Mouse (Mus musculus): ENCODE measurements around the gene Senp7. TPM values are rescaled to one million over a fixed set of nuclear protein-coding genes. Genes with fewer than 3 reads are reported as not detected.
"Not testable (repeated sequence)": the region's sequence is repeated elsewhere in the genome, so short reads cannot be mapped to it uniquely, and the experiment has no call there.

Senp7 gene
- total RNA-seq, 2 experiments from 2014 or later: 18.8 to 29.1 TPM

- DNase-seq: no peak
These were observed 18.0 kb downstream of the Senp7 start for GRCm38 (mm10) chr16:56066113-56066512.

GRCm38 (mm10) chr16:56068523-56069070, 20.5 kb downstream of the Senp7 start:
- DNase-seq: no peak

- no peak for DNase-seq
These were observed 23.4 kb downstream of the Senp7 start for GRCm38 (mm10) chr16:56071317-56072232.

- no peak for DNase-seq
These were observed 24.4 kb downstream of the Senp7 start for GRCm38 (mm10) chr16:56072533-56072932.

- DNase-seq: not testable (repeated sequence)
These were observed 25.0 kb downstream of the Senp7 start for GRCm38 (mm10) chr16:56073150-56073549.

GRCm38 (mm10) chr16:56074122-56074521, 26.0 kb downstream of the Senp7 start:
- no peak for DNase-seq

- no peak for DNase-seq
These were observed 26.4 kb downstream of the Senp7 start for GRCm38 (mm10) chr16:56074565-56074964.

- peak; percentile 89 for DNase-seq
These were observed 27.3 kb downstream of the Senp7 start for GRCm38 (mm10) chr16:56075222-56076111.

- peak; percentile 26 for DNase-seq
These were observed 28.2 kb downstream of the Senp7 start for GRCm38 (mm10) chr16:56076121-56076869.

- DNase-seq: no peak
These were observed 31.3 kb downstream of the Senp7 start for GRCm38 (mm10) chr16:56079419-56079818.

GRCm38 (mm10) chr16:56081691-56082090, 33.6 kb downstream of the Senp7 start:
- no peak for DNase-seq

- DNase-seq: no peak
These were observed 38.2 kb downstream of the Senp7 start for GRCm38 (mm10) chr16:56086336-56086735.

- no peak for DNase-seq
These were observed 42.2 kb downstream of the Senp7 start for GRCm38 (mm10) chr16:56090385-56090784.

GRCm38 (mm10) chr16:56096401-56097018, 48.4 kb downstream of the Senp7 start:
- not testable (repeated sequence) for DNase-seq

GRCm38 (mm10) chr16:56115706-56116105, 67.6 kb downstream of the Senp7 start:
- peak; percentile 8 for DNase-seq

- no peak for DNase-seq
These were observed 68.0 kb downstream of the Senp7 start for GRCm38 (mm10) chr16:56116155-56116554.

GRCm38 (mm10) chr16:56117327-56118180, 69.4 kb downstream of the Senp7 start:
- DNase-seq: no peak

GRCm38 (mm10) chr16:56122517-56122916, 74.4 kb downstream of the Senp7 start:
- DNase-seq: no peak

- no peak for DNase-seq
These were observed 75.9 kb downstream of the Senp7 start for GRCm38 (mm10) chr16:56124045-56124444.

- DNase-seq: no peak
These were observed 83.5 kb downstream of the Senp7 start for GRCm38 (mm10) chr16:56131666-56132065.

Measured in adrenal gland, postnatal 10 days (tissue).